Mouse (Mus musculus) neural tube, embryonic 10.5 days (tissue): ENCODE data around the gene Gdf1.

Source experiments
- DNase-seq: peaks from one replicate; pipeline ENCODE4 v3.0.0-alpha.2; 2017; ENCODE audit warnings: low spot score; ENCODE audit errors: extremely low spot score

The Gdf1 gene

GRCm38 (mm10) chr8:70360769-70361168, 31.2 kb downstream of the Gdf1 start:
- DNase-seq: peak; percentile 23

GRCm38 (mm10) chr8:70361484-70362032, 31.9 kb downstream of the Gdf1 start:
- DNase-seq: no peak

- no peak for DNase-seq
Measured at GRCm38 (mm10) chr8:70364066-70364465, 34.4 kb downstream of the Gdf1 start.

GRCm38 (mm10) chr8:70366588-70366987, 37.0 kb downstream of the Gdf1 start:
- DNase-seq: no peak

DNA sequence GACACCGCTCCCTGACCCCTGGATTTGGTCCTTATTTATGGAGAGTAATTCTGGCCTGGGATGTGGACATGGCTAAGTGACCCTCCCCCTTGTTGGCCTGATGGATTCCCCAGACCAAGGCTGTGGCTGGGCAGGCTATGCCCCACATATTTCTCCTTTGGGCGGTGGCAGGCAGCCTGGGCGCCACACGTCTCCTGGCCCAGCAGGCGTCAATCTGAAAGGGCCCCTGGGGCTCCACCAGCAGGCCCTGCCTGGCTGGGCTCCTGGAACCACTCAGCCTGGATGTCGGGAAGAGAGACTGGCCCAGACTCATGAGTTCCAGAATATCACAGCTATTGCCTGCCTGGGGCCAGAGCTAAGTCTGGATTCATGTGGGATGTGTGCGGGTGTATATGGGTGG, 40.9 kb downstream of the Gdf1 start:
- no peak for DNase-seq

DNA sequence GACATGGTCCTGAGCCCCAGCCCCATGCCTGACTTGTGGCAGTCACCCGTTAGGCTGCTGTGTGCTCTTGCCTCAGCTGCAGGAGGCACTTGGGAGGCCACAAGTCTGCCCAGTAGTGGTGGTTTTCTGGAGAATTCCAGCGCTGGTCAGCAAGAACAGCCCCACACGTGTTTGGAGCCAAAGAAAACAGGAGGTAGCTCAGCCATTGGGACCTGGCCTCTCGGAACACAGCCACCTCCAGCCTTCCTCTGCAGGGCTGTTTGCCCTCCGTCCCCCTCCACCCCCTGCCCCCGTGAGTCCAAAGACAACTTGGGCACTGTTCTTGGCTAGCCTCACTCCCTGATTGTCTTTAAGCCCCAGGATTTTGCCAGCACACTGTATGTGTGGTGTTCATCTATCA, 42.3 kb downstream of the Gdf1 start:
- DNase-seq: no peak

- peak; percentile 46 for DNase-seq
Measured at GRCm38 (mm10) chr8:70373397-70374317, 44.0 kb downstream of the Gdf1 start, which contains the start of gene Comp. Comp (plus strand) TSS chr8:70373558.

DNA sequence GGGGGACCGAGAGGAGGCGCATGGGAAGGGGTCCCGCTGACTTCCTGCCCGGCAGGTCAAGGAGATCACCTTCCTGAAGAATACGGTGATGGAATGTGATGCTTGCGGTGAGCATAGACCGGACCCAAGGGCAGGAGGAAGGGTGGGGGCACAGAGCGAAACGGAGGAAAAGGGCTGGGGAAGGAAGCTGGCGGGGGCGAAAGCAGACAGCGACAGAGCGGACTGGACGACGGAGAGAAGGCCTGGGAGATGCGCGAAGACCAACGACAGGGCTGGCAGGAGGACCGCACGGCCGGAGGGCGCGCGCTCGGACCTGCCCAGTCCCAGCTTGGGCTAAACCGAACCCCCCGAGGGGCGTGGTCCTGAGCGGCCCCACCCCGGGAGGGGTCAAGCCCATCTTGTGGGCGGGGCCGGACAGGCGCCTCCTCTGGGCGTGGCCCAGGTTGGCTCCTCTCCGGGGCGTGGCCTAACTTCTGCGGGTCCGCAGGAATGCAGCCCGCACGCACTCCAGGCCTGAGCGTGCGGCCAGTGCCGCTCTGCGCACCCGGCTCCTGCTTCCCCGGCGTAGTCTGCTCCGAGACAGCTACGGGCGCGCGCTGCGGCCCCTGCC, 44.8 kb downstream of the Gdf1 start:
- peak; percentile 72 for DNase-seq

- DNase-seq: peak; percentile 25
Measured at GRCm38 (mm10) chr8:70375212-70375859, 45.7 kb downstream of the Gdf1 start.

DNA sequence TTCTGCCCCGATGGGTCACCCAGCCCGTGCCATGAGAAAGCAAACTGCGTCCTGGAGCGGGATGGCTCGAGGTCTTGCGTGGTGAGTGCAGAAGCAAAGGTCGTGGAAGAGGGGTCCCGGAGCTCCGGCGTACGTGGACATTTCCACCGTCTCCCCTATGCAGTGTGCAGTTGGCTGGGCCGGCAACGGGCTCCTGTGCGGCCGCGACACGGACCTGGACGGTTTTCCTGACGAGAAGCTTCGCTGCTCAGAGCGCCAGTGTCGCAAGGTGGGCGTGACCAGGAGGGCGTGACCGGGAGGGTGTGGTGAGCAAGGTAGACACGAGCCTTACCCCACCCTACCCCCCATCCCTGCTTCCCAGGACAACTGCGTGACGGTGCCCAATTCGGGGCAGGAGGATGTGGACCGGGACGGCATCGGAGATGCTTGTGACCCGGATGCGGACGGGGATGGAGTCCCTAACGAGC, 46.7 kb downstream of the Gdf1 start:
- peak; percentile 49 for DNase-seq

- DNase-seq: no peak
Measured at GRCm38 (mm10) chr8:70377049-70377448, 47.4 kb downstream of the Gdf1 start.

DNA sequence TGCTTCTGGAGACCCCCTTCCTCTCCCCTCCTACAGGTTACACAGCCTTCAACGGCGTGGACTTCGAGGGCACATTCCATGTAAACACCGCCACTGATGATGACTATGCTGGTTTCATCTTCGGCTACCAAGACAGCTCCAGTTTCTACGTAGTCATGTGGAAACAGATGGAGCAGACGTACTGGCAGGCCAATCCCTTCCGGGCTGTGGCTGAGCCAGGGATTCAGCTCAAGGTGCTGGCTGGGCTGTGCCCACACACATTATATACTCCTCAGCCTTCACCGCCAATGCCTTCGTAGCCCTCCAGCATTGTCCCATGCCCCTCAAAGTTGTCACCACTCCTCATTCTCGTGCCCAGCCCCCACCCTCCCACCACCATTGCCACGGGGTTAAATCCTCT, 50.5 kb downstream of the Gdf1 start:
- DNase-seq: no peak
